Mouse (Mus musculus): Measurements from ENCODE around the gene Trpm4.

The Trpm4 gene

DNA sequence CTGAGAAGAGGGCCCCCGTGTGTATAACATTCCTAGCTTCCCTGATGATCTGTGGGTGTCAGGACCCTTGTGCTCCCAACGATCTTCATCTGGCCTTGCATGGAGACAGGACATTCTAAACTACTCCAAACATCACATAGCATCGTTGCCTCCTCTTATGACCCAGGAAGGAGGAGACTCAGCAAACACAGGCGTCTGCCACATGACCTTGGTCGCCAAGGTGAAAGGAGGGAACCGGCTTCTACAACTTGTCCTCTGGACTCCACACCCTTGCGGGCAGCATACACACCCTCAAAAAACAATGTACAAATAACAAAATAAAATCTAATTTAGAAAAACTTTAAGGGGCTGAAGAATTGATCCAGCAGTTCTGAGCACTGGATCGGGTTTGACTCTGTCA, 21.6 kb downstream of the Trpm4 start:
- DNase-seq (ENCODE audit: low spot score), result no peak

DNA sequence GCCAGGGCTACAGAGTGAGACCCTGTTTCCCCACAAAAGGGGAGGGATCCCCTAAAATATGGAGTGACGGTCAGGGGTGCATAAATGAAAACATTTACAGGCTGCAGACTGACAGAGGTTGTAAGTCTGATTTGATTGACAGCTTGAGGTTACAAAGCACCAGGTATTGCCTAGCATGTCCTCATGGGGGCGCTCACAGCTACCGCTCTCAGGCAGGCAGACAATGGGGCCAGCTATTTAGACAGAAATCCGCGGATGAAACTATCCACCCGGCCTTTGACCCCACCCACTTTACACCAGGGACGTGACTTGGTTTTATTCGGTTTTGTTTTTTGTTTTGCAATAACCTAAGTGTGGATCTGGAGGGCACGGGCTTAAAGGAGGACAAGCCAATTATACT, 24.1 kb downstream of the Trpm4 start:
- DNase-seq (ENCODE audit: low spot score), result peak; percentile 32

DNA sequence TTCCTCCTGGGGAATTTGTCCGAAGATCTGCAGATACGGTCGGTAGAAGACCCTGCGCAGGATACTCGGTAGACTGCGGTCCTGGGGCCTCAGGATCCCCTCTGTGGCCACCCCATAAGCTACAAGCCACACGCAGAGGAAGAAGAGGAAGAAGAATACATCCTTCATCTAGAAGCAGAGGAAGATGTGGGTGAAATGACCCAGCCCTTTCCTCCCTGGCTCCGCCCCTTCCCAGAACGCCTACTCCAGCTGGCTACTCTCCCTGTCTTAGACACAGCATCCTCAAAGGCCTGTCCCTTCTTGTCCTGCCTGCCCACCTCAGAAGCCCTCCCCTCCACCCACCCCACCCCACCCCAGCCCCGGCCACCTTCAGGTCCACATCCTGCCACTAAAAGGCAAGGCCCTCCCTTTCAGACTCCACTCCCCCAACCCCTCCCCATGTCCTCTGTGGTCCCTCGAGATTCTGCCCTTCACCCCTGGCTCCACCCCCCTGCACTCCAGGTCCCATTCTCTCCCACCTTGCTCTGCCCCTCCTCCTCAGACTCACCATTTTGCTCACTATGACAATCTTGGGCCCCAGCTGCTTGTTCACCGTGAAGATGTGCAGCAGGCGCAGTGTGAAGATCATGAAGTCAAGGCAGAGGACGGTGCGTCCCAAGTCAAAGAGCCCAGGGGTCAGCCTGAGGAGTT, 24.9 kb downstream of the Trpm4 start:
- DNase-seq (ENCODE audit: low spot score), result no peak

DNA sequence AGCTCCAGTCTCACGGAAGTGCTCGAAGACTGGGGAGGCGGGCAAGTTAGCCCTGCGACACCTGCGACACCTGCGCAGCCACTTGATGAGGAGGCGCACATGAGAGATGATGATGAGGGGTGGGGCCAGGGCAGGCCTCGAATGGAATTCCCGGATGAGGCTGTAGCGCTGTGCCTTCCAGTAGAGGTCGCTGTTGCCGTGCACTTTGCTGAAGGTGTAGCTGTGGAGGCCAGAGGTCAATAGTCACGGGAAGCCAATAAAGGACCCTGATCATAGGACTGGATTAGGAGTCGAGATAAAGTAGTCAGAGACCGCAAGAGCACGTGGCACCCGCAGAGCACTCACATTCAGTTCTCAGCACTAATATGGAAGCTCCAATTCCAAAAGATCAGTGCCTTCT, 28.3 kb downstream of the Trpm4 start:
- peak; percentile 18 for DNase-seq (ENCODE audit: low spot score)

DNA sequence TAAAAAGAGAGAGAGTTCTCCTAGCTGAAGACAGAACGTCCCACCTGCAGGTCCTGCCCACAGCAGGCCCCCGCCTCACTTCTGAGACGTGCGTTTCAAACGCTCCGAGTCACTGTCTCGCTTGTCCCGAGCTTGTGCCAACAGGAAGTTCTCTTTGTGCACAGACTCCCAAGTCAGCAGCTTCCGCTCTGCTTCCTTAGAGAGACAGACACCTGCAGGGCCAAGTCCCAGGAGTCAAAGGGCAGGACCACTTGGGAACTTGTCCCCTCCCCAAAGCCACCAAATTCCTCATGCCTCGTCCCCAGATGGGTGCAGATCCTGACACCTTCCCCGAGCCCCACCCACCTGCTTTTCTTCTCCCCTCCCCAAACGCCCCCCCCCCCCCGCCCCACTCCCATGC, 28.7 kb downstream of the Trpm4 start:
- DNase-seq (ENCODE audit: low spot score), result no peak

DNA sequence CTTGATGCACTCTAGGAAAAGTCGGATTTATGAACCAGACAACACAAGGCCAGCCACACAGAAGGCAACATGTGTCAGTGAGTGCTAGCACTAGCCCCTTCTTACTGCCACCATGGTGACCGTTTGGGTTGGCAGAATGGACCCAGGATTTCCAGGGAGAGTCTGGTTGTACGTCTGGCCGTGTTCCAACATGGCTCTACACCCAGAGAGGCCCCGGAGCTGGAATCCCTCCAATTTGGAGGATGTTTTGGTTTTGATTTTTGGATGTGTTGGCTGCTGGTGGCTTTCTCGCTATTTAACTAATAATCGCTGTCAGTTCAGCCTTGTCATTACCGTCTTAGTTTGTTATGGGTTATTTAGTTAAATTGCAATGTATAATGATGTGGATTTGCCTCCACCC, 31.0 kb downstream of the Trpm4 start:
- DNase-seq (ENCODE audit: low spot score), result peak; percentile 7

DNA sequence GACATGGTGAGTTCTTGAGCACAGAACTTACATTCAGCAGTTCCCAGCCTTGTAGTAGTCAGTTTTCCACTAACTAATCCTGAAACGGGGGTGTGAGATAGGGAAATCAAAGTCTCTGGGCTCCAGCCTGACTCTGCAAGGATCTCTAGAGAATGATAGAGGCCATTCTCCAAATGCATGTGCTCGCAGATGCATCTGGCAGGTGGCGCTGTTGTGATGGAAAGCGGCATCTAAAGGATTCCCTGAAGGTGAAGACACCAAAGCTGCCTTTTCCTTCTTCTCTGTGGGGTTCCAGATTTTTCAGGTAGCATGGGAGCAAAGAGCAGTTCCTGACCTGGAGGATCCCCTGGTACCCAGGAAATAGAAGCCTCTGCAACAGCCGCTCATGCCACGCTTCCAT, 33.3 kb downstream of the Trpm4 start:
- DNase-seq (ENCODE audit: low spot score), result peak; percentile 54

DNA sequence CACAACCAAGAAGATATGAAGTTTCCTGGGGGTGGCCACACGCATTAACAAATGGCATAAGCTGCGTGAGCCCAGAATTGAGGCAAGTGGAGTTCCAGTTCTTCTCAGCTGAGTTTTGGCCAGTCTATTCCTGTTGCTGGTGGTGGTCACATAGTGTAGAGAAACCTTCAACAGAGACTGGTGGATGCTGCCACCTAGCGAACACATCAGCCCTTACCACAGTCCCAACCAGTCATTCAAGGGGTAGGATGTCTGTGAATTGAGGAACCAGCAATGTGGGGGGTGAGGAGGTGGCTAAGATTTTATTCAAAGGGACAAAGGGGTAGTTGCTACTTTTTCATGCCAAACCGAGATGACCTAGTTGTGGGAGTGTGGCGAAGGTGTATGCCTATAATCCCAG, 33.8 kb downstream of the Trpm4 start:
- DNase-seq (ENCODE audit: low spot score), result peak; percentile 85

DNA sequence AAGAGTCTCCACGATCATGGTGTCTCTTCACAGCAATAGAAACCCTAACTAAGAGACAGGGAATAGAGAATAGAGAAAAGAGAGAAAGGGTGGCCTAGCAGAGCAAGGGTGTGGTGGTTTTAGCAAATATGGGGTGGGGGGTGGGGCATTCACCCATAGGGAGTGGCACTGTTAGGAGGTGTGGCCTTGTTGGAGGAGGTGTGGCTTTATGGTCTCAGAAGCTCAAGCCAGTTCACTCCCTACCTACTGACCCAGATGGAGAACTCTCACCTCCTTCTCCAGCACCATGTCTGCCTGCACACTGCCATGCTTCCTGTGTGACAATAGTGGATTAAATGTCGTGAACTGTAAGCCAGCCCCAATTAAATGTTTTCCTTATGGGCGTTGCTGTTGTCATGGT, 36.0 kb downstream of the Trpm4 start:
- peak; percentile 76 for DNase-seq (ENCODE audit: low spot score)

DNA sequence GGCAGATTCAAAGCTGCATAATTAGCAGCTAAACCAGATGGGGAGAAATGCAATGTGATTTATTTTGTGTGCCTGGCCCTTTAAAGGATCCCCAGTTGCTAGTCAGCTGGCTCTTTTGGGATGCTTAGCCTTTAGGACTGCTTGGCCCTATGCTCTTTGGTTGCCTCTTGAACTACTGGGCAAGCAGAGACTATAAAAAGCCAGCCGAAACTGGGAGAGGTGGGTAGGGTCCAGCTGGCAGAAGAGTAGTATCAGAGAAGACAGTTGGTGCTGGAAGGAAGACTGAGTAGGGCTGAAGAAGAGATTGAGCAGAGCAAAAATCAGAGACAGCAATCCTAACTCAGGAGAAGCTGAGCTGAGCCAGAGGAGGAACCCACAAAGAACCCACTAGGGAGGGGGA, 37.0 kb downstream of the Trpm4 start:
- peak; percentile 88 for DNase-seq (ENCODE audit: low spot score)

DNA sequence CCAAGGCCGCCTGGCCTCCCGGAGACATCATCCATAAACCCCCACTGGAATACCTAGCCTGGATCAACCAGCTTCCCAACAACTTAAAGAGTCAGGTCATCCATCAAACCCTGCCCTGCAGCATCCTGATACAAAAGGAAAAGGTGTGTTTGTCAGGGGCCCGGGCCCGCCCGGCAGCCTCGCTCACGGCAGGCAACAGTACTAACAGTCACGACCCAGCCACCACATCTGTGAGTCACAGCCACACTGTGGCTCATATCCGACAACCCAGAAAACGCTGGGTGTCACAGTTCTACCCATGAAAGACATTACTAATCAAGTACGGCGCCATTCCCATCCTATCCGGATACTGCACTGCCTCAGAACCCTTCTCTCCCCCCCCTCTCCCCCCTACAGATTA, 47.1 kb downstream of the Trpm4 start:
- no peak for DNase-seq (ENCODE audit: low spot score)

DNA sequence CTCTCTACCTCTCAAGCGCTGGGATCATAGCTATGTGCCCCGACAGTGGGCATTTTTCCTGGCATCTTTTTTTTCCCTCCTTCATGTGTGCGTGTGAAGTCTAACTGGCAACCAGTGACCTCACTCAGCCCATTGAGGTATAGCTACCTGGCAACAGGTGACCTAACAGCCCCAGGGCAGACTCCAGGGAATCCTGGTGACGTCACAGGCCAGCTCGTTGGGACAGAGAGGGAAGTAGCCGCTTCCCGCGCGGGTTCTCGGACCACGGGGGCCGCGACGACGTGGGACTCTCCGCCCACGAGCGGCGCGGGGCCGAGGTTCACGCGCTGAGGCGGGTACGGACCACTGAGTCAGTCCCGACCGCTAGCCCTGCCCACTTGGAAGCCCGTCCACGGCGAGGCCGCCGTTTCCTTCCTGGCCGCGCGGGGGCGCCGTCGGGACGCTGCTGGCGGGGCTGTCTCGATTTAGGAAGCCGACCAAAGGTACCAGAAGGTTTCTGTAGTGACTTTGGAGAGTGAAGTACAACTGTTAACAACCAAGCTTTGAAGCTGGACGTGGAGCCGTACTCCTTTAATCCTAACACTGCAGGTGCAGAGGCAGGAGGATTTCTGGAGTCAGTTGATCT, 56.3 kb downstream of the Trpm4 start, which contains the start of gene Slc6a21:
Slc6a21 (plus strand) TSS at position 378 of the 625 bp plus-strand sequence.
- peak; percentile 48 for DNase-seq (ENCODE audit: low spot score)

DNA sequence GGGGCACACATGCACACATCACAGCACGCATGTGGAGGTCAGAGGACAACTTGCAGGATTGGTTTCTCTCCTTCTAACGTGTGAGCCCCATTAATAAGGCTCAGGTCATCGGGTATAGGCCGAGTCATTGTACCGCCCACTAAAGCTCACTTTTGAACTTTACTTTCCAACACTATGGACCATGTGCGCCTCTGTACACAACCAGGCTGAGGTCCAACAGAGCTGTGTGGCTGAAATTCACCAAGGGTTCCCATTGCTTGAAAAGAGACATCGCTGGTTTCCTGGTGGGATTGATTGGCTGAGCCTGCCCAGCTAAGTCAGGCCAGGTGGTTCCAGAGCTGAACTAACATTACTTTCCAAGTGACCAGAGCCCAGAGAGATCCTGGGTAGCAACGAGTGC, 59.9 kb downstream of the Trpm4 start:
- DNase-seq (ENCODE audit: low spot score), result no peak

DNA sequence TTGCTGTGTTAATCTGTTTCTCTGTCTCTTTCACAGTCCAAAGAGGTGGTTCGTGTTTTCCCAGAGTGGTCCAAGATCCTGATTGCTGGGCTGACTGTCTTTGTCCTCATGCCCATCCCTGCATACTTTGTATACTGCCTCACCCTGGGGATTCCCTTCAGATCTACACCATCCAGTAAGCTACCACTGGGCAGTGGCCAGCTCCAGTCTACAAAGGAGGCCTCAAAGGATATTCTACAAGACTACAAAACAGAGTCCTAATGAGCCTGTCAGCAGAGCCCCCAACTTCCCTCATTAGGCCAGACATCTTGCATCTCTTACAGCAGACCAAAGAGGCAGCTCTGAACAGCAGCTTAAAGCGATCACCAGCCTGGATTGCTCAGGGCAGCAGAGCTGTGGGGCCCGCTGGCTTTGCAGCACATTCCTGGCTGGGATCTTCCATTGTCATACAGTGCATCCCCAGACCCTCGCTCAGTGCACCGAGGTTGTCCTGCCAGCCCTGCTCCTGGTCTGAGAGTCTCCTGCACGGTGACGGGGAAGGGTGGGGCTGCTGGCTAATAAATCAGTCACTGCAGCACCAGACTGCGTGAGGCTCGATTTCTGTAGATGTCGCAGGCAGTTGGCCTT, 60.7 kb downstream of the Trpm4 start:
- no peak for DNase-seq (ENCODE audit: low spot score)

DNA sequence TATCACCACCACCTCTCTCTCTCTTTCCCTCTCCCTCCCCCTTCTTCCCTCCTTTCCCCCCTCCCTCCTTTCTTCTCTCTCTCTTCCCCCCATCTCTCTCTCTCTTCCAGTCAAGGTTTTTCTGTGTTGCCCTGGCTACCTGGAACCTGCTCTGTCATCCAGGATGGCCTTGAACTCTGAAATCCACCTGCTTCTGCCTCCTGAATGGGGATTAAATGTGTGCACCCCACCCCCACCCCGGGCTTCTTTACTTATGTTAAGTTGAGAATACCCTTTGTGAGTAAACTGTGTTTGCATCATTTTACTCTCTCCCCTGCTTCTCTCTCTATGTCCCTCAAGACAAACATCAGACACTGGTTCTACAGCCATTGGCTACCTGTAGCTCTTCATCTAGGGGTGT, 68.1 kb downstream of the Trpm4 start:
- DNase-seq (ENCODE audit: low spot score), result no peak

DNA sequence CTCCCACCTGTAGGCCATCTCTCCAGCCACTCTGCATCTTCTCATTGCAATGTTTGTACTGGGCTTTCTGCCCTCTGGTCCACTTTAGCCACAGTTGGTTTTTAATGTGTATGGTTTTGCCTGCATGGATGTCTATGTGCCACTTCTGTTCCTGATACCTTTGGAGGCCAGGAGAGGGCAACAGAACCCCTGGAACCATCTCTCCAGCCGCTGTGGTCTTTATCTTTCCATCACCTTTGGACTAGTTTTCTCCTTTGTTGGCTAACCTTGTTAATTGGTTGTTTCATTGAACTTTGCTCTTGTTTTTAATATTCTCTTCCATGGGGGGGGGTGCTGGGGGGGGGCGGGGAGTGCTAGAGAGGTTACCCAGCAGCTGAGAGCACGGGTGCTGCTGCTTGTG, 69.2 kb downstream of the Trpm4 start:
- no peak for DNase-seq (ENCODE audit: low spot score)

DNA sequence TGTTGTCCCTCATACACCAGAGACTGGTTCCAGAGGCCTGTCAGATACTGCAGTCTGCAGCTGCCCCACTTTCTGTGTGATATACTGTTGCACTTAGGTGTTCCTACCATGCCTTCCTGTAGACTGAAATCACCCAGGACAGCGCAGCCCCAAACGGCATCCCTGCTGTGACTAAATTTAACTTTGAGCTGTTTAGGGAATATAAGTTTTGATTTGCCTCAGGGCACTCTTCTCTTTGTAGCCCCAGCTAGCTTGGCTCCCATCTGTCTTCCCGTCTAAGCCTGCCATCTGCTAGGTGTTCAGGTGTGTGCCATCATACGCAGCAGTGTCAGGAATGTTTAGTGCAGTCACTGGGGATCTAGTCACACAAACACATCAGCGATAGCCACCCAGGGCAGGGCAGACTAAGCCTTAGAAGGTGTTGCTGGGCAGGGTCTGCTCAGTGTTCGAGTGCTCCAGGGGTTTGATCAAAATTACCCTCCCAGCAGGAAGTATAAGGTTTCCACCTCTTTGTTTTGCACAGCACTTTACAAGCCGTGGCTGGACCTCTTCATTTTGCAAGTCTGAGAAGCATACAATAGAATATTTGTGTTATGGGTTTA, 70.5 kb downstream of the Trpm4 start:
- DNase-seq (ENCODE audit: low spot score), result no peak

DNA sequence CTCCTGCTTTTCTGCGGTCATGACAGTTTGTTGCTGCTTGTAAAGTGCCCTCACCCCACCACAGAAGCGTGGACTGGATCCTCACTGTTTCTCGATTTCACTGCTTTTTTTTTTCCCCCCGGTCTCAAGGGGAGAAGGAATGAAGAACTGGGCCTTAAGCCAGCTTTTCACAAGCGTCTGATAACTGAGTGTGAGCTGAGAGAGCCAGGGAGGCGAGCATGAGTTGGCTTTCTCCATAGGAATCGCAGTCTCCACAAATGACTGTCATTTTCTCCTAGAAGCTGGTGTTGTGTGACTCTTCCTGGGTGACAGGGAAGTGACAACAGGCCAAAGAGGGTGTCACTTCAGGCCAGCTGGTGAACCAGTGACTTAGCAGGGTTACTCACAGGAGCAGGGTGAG, 71.3 kb downstream of the Trpm4 start:
- DNase-seq (ENCODE audit: low spot score), result peak; percentile 10

DNA sequence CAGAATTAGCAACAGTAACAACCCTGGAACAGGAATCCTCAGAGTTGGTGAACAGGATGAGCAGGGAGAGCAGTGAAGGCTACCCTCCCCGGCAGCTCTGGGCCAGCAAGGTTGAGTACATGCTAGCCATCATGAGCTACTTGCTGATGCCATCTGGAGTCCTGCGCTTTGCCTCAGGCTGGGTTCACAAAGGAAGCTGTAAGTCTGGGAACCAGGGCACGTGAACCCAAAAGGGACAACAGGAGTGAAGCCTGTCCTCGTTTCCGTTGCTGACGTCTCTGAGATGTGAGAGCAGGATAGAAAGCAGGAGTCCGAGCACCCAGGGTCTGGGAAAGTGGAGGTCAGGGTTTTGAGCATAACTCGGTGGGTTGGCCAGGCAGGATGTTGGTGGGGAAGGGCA, 74.3 kb downstream of the Trpm4 start:
- DNase-seq (ENCODE audit: low spot score), result no peak

DNA sequence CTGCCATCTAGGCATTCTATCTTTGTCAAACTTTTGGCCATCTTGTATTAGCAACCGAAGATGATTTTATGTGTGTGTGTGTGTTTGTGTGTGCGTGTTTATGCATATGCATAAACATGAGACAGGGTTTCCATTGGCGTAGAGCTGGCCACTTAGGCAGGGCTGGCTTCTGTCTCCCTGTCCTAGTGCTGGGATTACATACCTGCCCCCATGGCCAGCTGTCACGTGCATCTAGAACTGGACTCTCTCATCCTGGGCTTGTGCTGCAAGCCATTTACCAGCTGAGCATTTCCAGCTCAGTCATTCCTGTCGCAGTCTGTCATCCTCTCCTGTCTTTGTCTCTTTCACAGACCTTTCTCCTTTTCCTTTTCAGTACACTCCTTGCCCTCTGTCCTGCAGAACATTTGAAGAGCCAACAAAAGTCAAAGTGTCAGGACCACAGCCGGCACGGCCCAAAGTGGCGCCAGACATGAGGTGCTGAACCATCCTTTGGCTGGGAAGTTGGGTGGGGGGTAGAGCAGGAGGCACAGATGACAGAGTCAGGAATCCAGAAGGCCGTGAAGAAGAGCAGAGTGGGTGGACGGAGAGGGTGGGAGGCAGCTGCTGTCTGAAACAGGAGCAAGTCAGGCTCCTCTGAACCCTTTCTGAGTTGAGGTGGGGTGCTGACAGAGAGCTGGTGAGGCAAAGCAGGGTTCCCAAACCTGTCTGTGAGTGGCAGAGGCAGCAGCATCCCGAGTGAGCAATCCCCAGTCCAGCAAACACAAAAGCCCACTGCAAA, 76.3 kb downstream of the Trpm4 start:
- DNase-seq (ENCODE audit: low spot score), result no peak

DNA sequence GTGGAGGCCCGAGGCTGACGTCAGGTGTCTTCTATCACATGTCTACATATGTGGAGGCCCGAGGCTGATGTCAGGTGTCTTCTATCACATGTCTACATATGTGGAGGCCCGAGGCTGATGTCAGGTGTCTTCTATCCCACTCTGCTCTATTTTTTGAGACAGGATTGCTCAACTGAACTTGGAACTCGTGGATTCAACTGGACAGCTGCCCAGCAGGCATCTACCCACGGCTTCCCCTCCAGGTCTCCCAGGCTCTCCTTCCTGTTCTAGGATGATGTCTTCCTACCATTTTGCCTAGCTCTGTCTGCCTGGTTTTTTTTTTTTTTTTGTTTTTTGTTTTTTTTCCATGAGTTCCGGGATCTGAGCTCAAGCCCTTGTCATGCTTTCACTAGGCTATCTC, 77.8 kb downstream of the Trpm4 start:
- DNase-seq (ENCODE audit: low spot score), result peak; percentile 56

DNA sequence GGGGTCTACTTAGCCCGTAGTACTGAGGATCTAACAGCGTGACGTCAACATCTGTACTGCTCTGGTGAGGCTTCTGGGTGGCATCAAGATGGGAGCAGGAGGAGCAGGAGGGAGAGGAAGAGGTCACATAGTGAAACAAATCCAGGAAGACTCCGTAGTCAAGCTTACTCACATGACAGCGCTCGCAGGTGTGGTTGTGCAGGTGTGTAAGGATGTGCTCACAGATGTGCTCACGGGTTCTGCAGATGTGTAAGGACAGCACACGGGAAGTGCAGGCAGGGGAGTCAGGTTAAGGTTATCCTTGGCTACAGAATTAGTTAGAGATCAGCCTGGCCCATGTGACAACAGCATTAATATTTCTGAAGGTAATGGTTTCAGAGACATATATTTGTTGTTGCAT, 79.8 kb downstream of the Trpm4 start:
- no peak for DNase-seq (ENCODE audit: low spot score)
